In genomic region chr2:148407870-148408760, GRCm38 (mm10) we compare ENCODE assay signal across 8 mouse cellular contexts. TPM values are rescaled to one million over a fixed set of nuclear protein-coding genes. Genes with fewer than 3 reads are reported as not detected.
DNase-seq lines count a peak whose midpoint lies in the region; ATAC-seq and TF ChIP-seq lines count a peak whose summit lies in the region.

Gene Thbd, minus strand, starts transcription at chr2:148408188.

- peak within 1 kb of the TSS; percentile 21 for H3K27ac ChIP-seq in ES-Bruce4 (ENCODE audit: insufficient read depth, low read length)
- peak within 1 kb of the TSS; percentile 81 for H3K27ac ChIP-seq in bone marrow, adult 2 months (ENCODE audit: control insufficient read depth, insufficient read depth, low read depth, low read length, poor library complexity)
- H3K27ac ChIP-seq in hindbrain, embryonic 16.5 days (ENCODE audit: low read depth, low read length), result no peak within 1 kb of the TSS
- H3K27ac ChIP-seq in midbrain, embryonic 14.5 days (replicated peaks; ENCODE audit: low read depth, low read length), result no peak within 1 kb of the TSS
- H3K27ac ChIP-seq in stomach, postnatal 0 days (replicated peaks), result peak within 1 kb of the TSS; percentile 71

- peak within 1 kb of the TSS; percentile 65 for H3K4me2 ChIP-seq in hindbrain, embryonic 16.5 days (ENCODE audit: low read length)
- peak within 1 kb of the TSS; percentile 65 for H3K4me2 ChIP-seq in midbrain, embryonic 14.5 days (ENCODE audit: low read length)
- peak within 1 kb of the TSS; percentile 79 for H3K4me2 ChIP-seq in stomach, postnatal 0 days (replicated peaks; ENCODE audit: low read depth)

- H3K27me3 ChIP-seq in ES-Bruce4 (ENCODE audit: control insufficient read depth, insufficient read depth, low read length, poor library complexity, severe bottlenecking), result no peaks in the 10 kb centered on the region
- peaks cover 31% of the 10 kb centered on the region for H3K27me3 ChIP-seq in hindbrain, embryonic 16.5 days (replicated peaks; ENCODE audit: control insufficient read depth, insufficient read depth, low read length)
- peaks cover 38% of the 10 kb centered on the region for H3K27me3 ChIP-seq in midbrain, embryonic 14.5 days (ENCODE audit: control insufficient read depth, insufficient read depth, low read length)
- H3K27me3 ChIP-seq in stomach, postnatal 0 days (ENCODE audit: control insufficient read depth, insufficient read depth, low read length), result 0 out of 2 replicates have a peak, but pooled peaks cover 2% of the 10 kb centered on the region

- H3K9ac ChIP-seq in ES-Bruce4 (ENCODE audit: low read depth, poor library complexity, severe bottlenecking), result no peak within 1 kb of the TSS
- H3K9ac ChIP-seq in hindbrain, embryonic 16.5 days (ENCODE audit: low read depth, low read length), result peak within 1 kb of the TSS; percentile 54
- H3K9ac ChIP-seq in midbrain, embryonic 14.5 days (replicated peaks; ENCODE audit: low read length), result peak within 1 kb of the TSS; percentile 35
- H3K9ac ChIP-seq in stomach, postnatal 0 days (ENCODE audit: low read length), result peak within 1 kb of the TSS; percentile 52

- no peak for TF ChIP-seq CTCF in ES-Bruce4 (IDR thresholded peaks at IDR 0.05; ENCODE audit: low read depth, low read length)
- 0 out of 2 replicates have a peak, but pooled peaks have one; percentile 7 for TF ChIP-seq CTCF in bone marrow, adult 2 months (IDR thresholded peaks at IDR 0.05; ENCODE audit: control insufficient read depth, insufficient read depth, low read length)
- TF ChIP-seq CTCF in stomach, postnatal 0 days (IDR thresholded peaks at IDR 0.05; ENCODE audit: low read depth), result no peak

- WGBS in bone marrow, adult 2 months, result 1% methylated on average over 35 of the region's 35 CpGs
- 2% methylated on average over 35 of the region's 35 CpGs for WGBS in hindbrain, embryonic 16.5 days
- WGBS in midbrain, embryonic 14.5 days, result 3% methylated on average over 35 of the region's 35 CpGs
- 4% methylated on average over 35 of the region's 35 CpGs for WGBS in stomach, postnatal 0 days

- H3K36me3 ChIP-seq in ES-Bruce4 (ENCODE audit: control insufficient read depth, insufficient read depth, low read length, poor library complexity, severe bottlenecking), result no peaks in the 10 kb centered on the region
- no peaks in the 10 kb centered on the region for H3K36me3 ChIP-seq in hindbrain, embryonic 16.5 days (ENCODE audit: control insufficient read depth, insufficient read depth, low read length)
- no peaks in the 10 kb centered on the region for H3K36me3 ChIP-seq in midbrain, embryonic 14.5 days (ENCODE audit: control insufficient read depth, insufficient read depth, low read length)
- no peaks in the 10 kb centered on the region for H3K36me3 ChIP-seq in stomach, postnatal 0 days (ENCODE audit: control insufficient read depth, insufficient read depth, low read length)

- DNase-seq in gastrocnemius, postnatal 25 days, result peak; percentile 84
- DNase-seq in liver, result peak; percentile 62
- no peak for DNase-seq in midbrain, embryonic 14.5 days
- peak; percentile 60 for DNase-seq in stomach, postnatal 0 days (ENCODE audit: low spot score)
- DNase-seq in cerebellum, adult 9-10 months, result no peak

- ATAC-seq in hindbrain, embryonic 16.5 days, result peak; percentile 55
- peak; percentile 54 for ATAC-seq in midbrain, embryonic 14.5 days (ENCODE audit: low FRiP score, low TSS enrichment)
- ATAC-seq in stomach, postnatal 0 days (ENCODE audit: low FRiP score, low TSS enrichment), result peak; percentile 67

- peak within 1 kb of the TSS; percentile 10 for H3K4me3 ChIP-seq in ES-Bruce4 (ENCODE audit: low read depth, low read length)
- H3K4me3 ChIP-seq in bone marrow, adult 2 months (replicated peaks; ENCODE audit: control insufficient read depth, low read depth, low read length), result peak within 1 kb of the TSS; percentile 73
- H3K4me3 ChIP-seq in hindbrain, embryonic 16.5 days (ENCODE audit: low read length), result peak within 1 kb of the TSS; percentile 41
- H3K4me3 ChIP-seq in midbrain, embryonic 14.5 days (replicated peaks; ENCODE audit: low read depth, low read length), result peak within 1 kb of the TSS; percentile 31
- peak within 1 kb of the TSS; percentile 46 for H3K4me3 ChIP-seq in stomach, postnatal 0 days (ENCODE audit: low read depth, low read length)

- peaks cover 8% of the 10 kb centered on the region for H3K9me3 ChIP-seq in ES-Bruce4 (replicated peaks; ENCODE audit: control insufficient read depth, insufficient read depth, low read length, poor library complexity, severe bottlenecking)
- H3K9me3 ChIP-seq in hindbrain, embryonic 16.5 days (ENCODE audit: control insufficient read depth, low read length), result no peaks in the 10 kb centered on the region
- no peaks in the 10 kb centered on the region for H3K9me3 ChIP-seq in midbrain, embryonic 14.5 days (ENCODE audit: control insufficient read depth, low read length)
- H3K9me3 ChIP-seq in stomach, postnatal 0 days (ENCODE audit: control insufficient read depth, low read length), result no peaks in the 10 kb centered on the region

- TF ChIP-seq POLR2A in ES-Bruce4 (IDR thresholded peaks at IDR 0.05; ENCODE audit: insufficient read depth, low read length), result no peak
- TF ChIP-seq POLR2A in bone marrow, adult 2 months (IDR thresholded peaks at IDR 0.05; ENCODE audit: borderline replicate concordance, control insufficient read depth, low read depth, low read length), result peak; percentile 43

- no peaks in the 10 kb centered on the region for H3K4me1 ChIP-seq in ES-Bruce4 (ENCODE audit: control insufficient read depth, insufficient read depth, low read length)
- no peaks in the 10 kb centered on the region; the same call in 1 of the 2 replicates for H3K4me1 ChIP-seq in bone marrow, adult 2 months (ENCODE audit: control insufficient read depth, insufficient read depth, low read length)
- peaks cover 21% of the 10 kb centered on the region for H3K4me1 ChIP-seq in hindbrain, embryonic 16.5 days (ENCODE audit: control insufficient read depth, insufficient read depth, low read depth, low read length)
- peaks cover 19% of the 10 kb centered on the region for H3K4me1 ChIP-seq in midbrain, embryonic 14.5 days (ENCODE audit: control insufficient read depth, insufficient read depth, low read length)
- H3K4me1 ChIP-seq in stomach, postnatal 0 days (replicated peaks; ENCODE audit: control insufficient read depth, insufficient read depth), result peaks cover 5% of the 10 kb centered on the region

- peak; percentile 24; the same call in 1 of the 2 replicates for TF ChIP-seq EP300 in ES-Bruce4 (IDR thresholded peaks at IDR 0.05; ENCODE audit: insufficient read depth, low read depth, low read length)
- no peak for TF ChIP-seq EP300 in stomach, postnatal 0 days (optimal IDR thresholded peaks at IDR 0.05)

RNA-seq across cellular contexts. Expression of gene Thbd, which starts in this region (rescaled TPM):
- 1.2 and 1.5 TPM in 2 replicates for polyA plus RNA-seq in ES-Bruce4 (2011; ENCODE audit: insufficient read depth, insufficient read length, low read depth, missing spikeins)
- 3.1 and 5.9 TPM in 2 replicates for polyA plus RNA-seq in bone marrow, adult 2 months (2011; ENCODE audit: insufficient read depth, insufficient read length, low replicate concordance, missing spikeins)
- total RNA-seq in gastrocnemius, postnatal 25 days (2021), result 10 to 100 TPM; 16.6 to 19.5 TPM
- polyA plus RNA-seq in hindbrain, embryonic 16.5 days (2015; fragmentation: Nextera tagmentation; extraction: Ambion mirVana), result 11.6 and 15.8 TPM in 2 replicates
- 1.0 and 5.4 TPM in 2 replicates for polyA plus RNA-seq in midbrain, embryonic 14.5 days (2014; fragmentation: Nextera tagmentation; extraction: Ambion mirVana)
- 17.5 and 17.9 TPM in 2 replicates for polyA plus RNA-seq in stomach, postnatal 0 days (2015; fragmentation: Nextera tagmentation; extraction: Ambion mirVana)

Comparison
In these comparisons a context has a peak if more than half of its experiments do, and no peak if none do; other contexts are left out.
1. H3K27ac ChIP-seq: peak in ES-Bruce4 (single experiment), bone marrow, adult 2 months (single experiment) and stomach, postnatal 0 days (single experiment); none in hindbrain, embryonic 16.5 days (single experiment) and midbrain, embryonic 14.5 days (single experiment).
2. H3K4me3 ChIP-seq: peak in every context shown above with its lines; median percentile 73 in bone marrow, adult 2 months; 46 in stomach, postnatal 0 days; 41 in hindbrain, embryonic 16.5 days; 31 in midbrain, embryonic 14.5 days; 10 in ES-Bruce4.
3. DNase-seq: peak in gastrocnemius, postnatal 25 days (single experiment), liver (single experiment) and stomach, postnatal 0 days (single experiment); none in midbrain, embryonic 14.5 days (single experiment) and cerebellum, adult 9-10 months (single experiment).
4. Peak in every context shown above with its lines, with median percentiles within 50 percentile points of each other: ATAC-seq and H3K4me2 ChIP-seq.